Mouse (Mus musculus) heart, embryonic 15.5 days (tissue): ENCODE measurements around the gene Nrip1. TPM values are rescaled to one million over a fixed set of nuclear protein-coding genes. Genes with fewer than 3 reads are reported as not detected.

Experiments used
- ATAC-seq: fragments of 200-750 bp; cut with Nextera tagmentation; replicated peaks from 2 replicates; pipeline ENCODE4 v1.8.0; 2017; ENCODE audit warnings: low read depth, moderate TSS enrichment; ENCODE audit not compliant: insufficient number of reproducible peaks, insufficient read depth, low FRiP score
- H3K27ac ChIP-seq: fragments of 300-500 bp; sonication (generic); 2 replicates; pipeline ENCODE4 v1.5.1; 2015; ENCODE audit warnings: mild to moderate bottlenecking, inconsistent platforms
- H3K27me3 ChIP-seq: fragments of 300-500 bp; sonication (generic); 2 replicates; pipeline ENCODE4 v1.6.1; 2015; ENCODE audit warnings: inconsistent platforms
- H3K36me3 ChIP-seq: fragments of 300-500 bp; sonication (generic); 2 replicates; pipeline ENCODE4 v1.6.1; 2015; ENCODE audit warnings: mild to moderate bottlenecking, inconsistent platforms
- H3K4me1 ChIP-seq: fragments of 300-500 bp; sonication (generic); replicated peaks from 2 replicates; pipeline ENCODE4 v1.6.1; 2015; ENCODE audit warnings: inconsistent platforms
- H3K4me2 ChIP-seq: fragments of 300-500 bp; sonication (generic); 2 replicates; pipeline ENCODE4 v1.6.1; 2015; ENCODE audit warnings: inconsistent platforms, mild to moderate bottlenecking, moderate library complexity
- H3K4me3 ChIP-seq: fragments of 300-500 bp; sonication (generic); 2 replicates; pipeline ENCODE4 v1.5.1; 2015; ENCODE audit warnings: mild to moderate bottlenecking, inconsistent platforms
- H3K9ac ChIP-seq: fragments of 300-500 bp; sonication (generic); 2 replicates; pipeline ENCODE4 v1.6.1; 2015; ENCODE audit warnings: mild to moderate bottlenecking, inconsistent platforms
- H3K9me3 ChIP-seq: fragments of 300-500 bp; sonication (generic); replicated peaks from 2 replicates; pipeline ENCODE4 v1.6.1; 2016; ENCODE audit warnings: inconsistent platforms
- WGBS: fragments of 180-500 bp; shearing (Covaris S2); methylation state at CpG from one replicate; pipeline ENCODE4 v1.1.7; 2015; ENCODE audit warnings: mixed read lengths; 5-methylcytosine and 5-hydroxymethylcytosine counted together
- polyA plus RNA-seq: library from polyadenylated mRNA; unstranded; fragments of >200 nt; fragmentation: Nextera tagmentation; extraction: Ambion mirVana; gene quantifications from 2 replicates; pipeline ENCODE4 v1.2.1, GENCODE M21; 2015

The Nrip1 gene
- polyA plus RNA-seq, 1 experiment from 2014 or later: 19.1 TPM

DNA sequence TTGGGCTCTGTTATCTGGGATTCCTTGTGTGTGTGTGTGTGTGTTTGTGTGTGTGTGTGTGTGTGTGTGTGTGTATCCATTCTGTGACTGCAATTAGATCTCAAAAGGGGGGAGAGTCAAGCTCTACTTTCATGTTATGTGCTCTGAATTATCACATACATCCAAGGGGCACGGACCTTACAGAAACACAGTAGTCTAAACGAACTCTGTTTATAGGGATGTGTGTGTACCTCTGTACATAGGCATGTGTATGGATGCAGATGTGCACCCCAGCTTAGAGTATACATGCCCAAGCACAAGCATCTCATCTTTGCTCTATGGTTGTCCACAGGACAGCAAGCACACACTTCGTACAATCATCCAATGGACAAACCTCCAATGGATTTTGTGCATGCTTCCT is 98.0 kb downstream of the Nrip1 start:
- no peak for ATAC-seq
- no peaks in the 10 kb centered on the region for H3K4me1 ChIP-seq
- WGBS: 89% methylated on average over 3 of the region's 3 CpGs
- H3K36me3 ChIP-seq: no peaks in the 10 kb centered on the region
- H3K4me2 ChIP-seq: no peak overlapping the region
- H3K4me3 ChIP-seq: no peak overlapping the region
- H3K9ac ChIP-seq: no peak overlapping the region
- no peak overlapping the region for H3K27ac ChIP-seq
- H3K9me3 ChIP-seq: no peaks in the 10 kb centered on the region
- H3K27me3 ChIP-seq: no peaks in the 10 kb centered on the region

DNA sequence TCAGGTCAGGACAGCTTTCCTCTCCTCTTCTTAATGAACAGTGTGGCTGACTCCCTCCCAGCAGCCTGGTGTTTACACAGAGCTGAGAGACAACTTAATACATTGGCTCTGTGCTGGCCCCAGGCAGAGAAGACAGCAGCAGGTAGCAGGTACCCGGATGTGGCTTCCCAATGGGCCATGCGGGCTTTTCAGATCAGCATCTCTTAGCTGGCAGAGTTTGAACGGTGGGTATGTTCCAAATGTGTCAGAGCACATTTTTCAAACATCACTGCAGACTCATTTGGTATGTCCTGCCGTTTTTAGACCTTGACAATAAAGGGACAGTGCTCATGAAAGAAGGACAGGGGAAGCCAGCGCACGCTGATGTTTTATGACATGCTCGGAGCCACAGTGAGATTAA is 98.5 kb downstream of the Nrip1 start:
- Histone ChIP-seq H3K36me3 (no peaks in the 10 kb centered on the region), H3K27ac (no peak overlapping the region), H3K9me3 (no peaks in the 10 kb centered on the region), H3K4me2 (no peak overlapping the region), H3K9ac (no peak overlapping the region), H3K4me1 (no peaks in the 10 kb centered on the region), H3K27me3 (no peaks in the 10 kb centered on the region), H3K4me3 (no peak overlapping the region)
- WGBS: 75% methylated on average over 7 of the region's 7 CpGs
- no peak for ATAC-seq

- H3K27ac ChIP-seq: no peak overlapping the region
- H3K9me3 ChIP-seq: no peaks in the 10 kb centered on the region
- H3K27me3 ChIP-seq: no peaks in the 10 kb centered on the region
- no peak for ATAC-seq
- WGBS: 76% methylated on average over 9 of the region's 9 CpGs
- H3K4me3 ChIP-seq: no peak overlapping the region
- H3K9ac ChIP-seq: no peak overlapping the region
- no peaks in the 10 kb centered on the region for H3K4me1 ChIP-seq
- no peaks in the 10 kb centered on the region for H3K36me3 ChIP-seq
- H3K4me2 ChIP-seq: no peak overlapping the region
These were observed 106.9 kb downstream of the Nrip1 start for GRCm38 (mm10) chr16:76266635-76267268.

GRCm38 (mm10) chr16:76265874-76266273 is 107.8 kb downstream of the Nrip1 start:
- H3K4me1 ChIP-seq: no peaks in the 10 kb centered on the region
- no peaks in the 10 kb centered on the region for H3K9me3 ChIP-seq
- WGBS: 54% methylated on average over 2 of the region's 2 CpGs
- H3K27me3 ChIP-seq: no peaks in the 10 kb centered on the region
- no peak overlapping the region for H3K4me2 ChIP-seq
- no peaks in the 10 kb centered on the region for H3K36me3 ChIP-seq
- H3K27ac ChIP-seq: no peak overlapping the region
- no peak overlapping the region for H3K4me3 ChIP-seq
- no peak for ATAC-seq
- H3K9ac ChIP-seq: no peak overlapping the region

DNA sequence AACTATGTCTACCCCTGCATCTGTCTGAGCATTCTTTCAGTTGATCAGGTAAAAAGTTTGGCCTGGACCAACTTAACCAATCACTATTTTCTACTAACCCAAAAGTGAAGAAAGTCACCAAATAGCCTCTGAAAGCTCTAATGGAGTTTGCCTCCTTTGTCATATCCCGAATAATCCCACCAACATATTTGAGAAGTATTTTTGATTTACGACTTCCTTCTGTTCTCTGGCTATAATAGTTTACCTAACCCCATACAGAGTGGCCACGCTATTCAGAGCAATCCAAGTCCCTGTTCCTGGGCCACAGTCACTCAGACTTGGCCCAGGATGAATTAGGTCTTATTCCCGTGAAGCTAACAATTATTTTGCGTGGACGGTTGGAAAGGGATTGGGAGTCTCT is 108.3 kb downstream of the Nrip1 start:
- Histone ChIP-seq H3K9ac (no peak overlapping the region), H3K4me1 (no peaks in the 10 kb centered on the region), H3K27me3 (no peaks in the 10 kb centered on the region), H3K27ac (no peak overlapping the region), H3K9me3 (no peaks in the 10 kb centered on the region), H3K36me3 (no peaks in the 10 kb centered on the region), H3K4me2 (no peak overlapping the region), H3K4me3 (no peak overlapping the region)
- 77% methylated on average over 6 of the region's 6 CpGs for WGBS
- no peak for ATAC-seq

DNA sequence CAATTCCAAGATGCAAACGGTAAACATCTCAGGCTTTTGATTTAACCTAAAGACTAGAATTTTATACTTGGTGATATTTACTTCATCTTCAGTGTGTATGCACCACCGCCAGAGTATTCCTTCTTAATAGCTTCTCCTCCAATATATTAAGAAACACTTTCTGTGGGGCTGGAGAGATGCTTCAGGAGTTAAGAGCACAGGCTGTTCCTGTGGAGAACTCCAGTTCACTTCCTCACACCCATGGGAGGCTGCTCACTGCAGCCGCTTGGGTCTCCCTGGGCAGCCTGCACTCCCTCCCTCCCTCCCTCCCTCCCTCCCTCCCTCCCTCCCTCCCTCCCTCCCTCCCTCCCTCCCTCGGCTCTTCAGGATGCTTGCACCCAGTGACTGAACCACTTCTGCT is 110.2 kb downstream of the Nrip1 start:
- Histone ChIP-seq H3K4me1 (no peaks in the 10 kb centered on the region), H3K9ac (no peak overlapping the region), H3K4me3 (no peak overlapping the region), H3K27me3 (no peaks in the 10 kb centered on the region), H3K9me3 (no peaks in the 10 kb centered on the region), H3K4me2 (no peak overlapping the region), H3K36me3 (no peaks in the 10 kb centered on the region), H3K27ac (no peak overlapping the region)
- ATAC-seq: no peak
- WGBS: 58% methylated on average over 3 of the region's 4 CpGs

DNA sequence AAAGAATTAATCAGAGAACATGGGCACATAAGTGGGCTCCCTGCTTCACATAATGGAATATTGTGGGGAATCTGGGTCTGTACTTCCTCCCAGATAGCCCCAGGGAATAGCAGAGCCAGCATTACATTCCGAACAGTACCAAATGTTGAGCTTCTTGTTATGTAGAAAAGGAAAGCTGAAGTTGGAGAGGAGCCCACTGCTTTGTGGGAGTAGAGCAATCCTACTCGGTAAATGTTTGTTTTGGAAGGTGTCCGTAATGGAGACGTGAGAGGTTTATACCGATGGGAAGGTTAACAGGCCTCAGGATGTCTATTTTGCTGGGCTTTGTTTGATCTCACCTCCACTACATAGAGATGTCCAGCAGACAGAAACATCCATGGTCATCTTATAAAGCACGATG is 113.3 kb downstream of the Nrip1 start:
- no peaks in the 10 kb centered on the region for H3K9me3 ChIP-seq
- no peaks in the 10 kb centered on the region for H3K36me3 ChIP-seq
- H3K4me2 ChIP-seq: no peak overlapping the region
- H3K27me3 ChIP-seq: no peaks in the 10 kb centered on the region
- no peak for ATAC-seq
- WGBS: 53% methylated on average over 6 of the region's 6 CpGs
- H3K4me3 ChIP-seq: no peak overlapping the region
- H3K9ac ChIP-seq: no peak overlapping the region
- no peak overlapping the region for H3K27ac ChIP-seq
- no peaks in the 10 kb centered on the region for H3K4me1 ChIP-seq

DNA sequence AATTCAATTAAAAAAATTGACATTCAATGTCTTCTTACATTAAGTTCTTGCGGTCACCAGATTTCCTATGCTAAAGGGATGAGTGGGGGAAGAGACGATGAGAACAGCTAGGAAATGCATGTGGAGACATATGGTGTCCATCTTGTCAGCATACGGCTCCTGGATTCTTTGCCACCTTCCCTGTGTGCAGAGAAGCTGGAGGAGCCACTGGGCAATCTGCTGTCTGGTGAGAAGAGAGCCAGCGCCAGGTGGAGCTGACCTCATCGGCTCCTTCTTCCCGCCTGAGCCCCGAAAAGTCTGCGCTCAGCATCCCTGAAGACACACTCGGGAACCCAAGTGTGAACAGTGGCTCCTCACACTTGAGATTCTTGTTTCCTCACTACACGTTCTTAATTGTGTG is 121.8 kb downstream of the Nrip1 start:
- H3K4me3 ChIP-seq: no peak overlapping the region
- no peak overlapping the region for H3K9ac ChIP-seq
- no peaks in the 10 kb centered on the region for H3K27me3 ChIP-seq
- no peak overlapping the region for H3K4me2 ChIP-seq
- WGBS: 80% methylated on average over 10 of the region's 10 CpGs
- H3K4me1 ChIP-seq: no peaks in the 10 kb centered on the region
- no peak overlapping the region for H3K27ac ChIP-seq
- no peaks in the 10 kb centered on the region for H3K9me3 ChIP-seq
- H3K36me3 ChIP-seq: no peaks in the 10 kb centered on the region
- ATAC-seq: no peak

DNA sequence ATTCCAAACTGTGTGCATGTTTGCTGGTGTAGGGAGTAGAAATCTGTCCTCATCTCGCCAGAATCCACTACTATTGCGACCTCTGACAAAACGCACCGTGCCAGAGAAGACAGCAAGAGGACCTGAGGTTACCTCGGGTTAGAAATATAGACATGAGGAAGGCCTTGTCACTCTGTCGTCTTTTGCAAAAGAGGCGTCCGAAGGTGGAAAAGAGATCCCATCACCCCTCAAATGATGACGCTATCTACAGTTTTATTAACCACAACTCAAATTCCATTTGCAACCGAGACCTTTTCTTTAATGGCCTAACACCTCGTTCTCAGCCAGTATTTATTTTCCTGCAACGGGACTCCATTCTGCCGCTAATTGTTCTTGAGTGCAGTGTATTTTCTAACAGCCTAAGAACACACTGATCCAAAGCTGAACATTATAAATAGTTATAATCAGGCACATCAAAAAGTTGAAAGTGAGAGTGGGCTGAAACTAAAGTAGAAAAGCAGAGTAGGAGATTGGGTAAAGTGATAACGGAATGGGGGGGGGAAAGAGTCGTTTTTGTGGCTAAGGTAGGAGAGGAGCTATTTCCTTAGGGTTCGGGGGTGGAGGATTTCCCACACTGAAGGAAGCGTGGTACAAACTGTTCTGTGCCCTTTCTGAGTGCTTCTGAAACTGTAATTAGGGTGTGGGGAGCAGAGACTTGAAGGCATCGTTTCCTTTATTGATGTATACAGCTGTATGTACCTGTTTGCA is 124.1 kb downstream of the Nrip1 start:
- H3K36me3 ChIP-seq: no peaks in the 10 kb centered on the region
- H3K27me3 ChIP-seq: no peaks in the 10 kb centered on the region
- ATAC-seq: no peak
- WGBS: 73% methylated on average over 18 of the region's 18 CpGs
- no peaks in the 10 kb centered on the region for H3K9me3 ChIP-seq
- H3K27ac ChIP-seq: no peak overlapping the region
- H3K4me3 ChIP-seq: no peak overlapping the region
- no peak overlapping the region for H3K9ac ChIP-seq
- no peaks in the 10 kb centered on the region for H3K4me1 ChIP-seq
- H3K4me2 ChIP-seq: no peak overlapping the region

DNA sequence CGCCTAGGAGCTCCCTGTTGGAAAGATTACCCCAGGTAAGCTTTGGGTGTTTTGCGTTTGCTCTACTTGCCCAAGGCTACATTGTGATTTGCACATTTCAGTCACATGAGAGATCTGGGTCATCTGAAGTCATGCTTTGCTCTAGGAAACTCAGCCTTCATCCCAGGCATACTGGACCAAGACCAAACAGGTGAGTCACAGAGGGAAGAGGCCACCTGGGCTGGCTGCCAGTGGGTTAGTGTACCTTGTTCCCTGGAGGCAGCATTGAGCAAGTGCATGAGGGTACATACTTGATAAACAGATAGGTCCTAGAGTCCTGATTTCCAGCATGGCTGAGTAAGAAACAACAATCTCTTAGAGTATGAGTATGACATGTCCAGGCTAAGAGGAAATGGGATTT is 130.8 kb downstream of the Nrip1 start:
- no peaks in the 10 kb centered on the region for H3K27me3 ChIP-seq
- 84% methylated on average over 2 of the region's 2 CpGs for WGBS
- H3K27ac ChIP-seq: no peak overlapping the region
- H3K4me1 ChIP-seq: no peaks in the 10 kb centered on the region
- H3K4me2 ChIP-seq: no peak overlapping the region
- no peak overlapping the region for H3K4me3 ChIP-seq
- H3K9ac ChIP-seq: no peak overlapping the region
- no peaks in the 10 kb centered on the region for H3K36me3 ChIP-seq
- ATAC-seq: no peak
- no peaks in the 10 kb centered on the region for H3K9me3 ChIP-seq

DNA sequence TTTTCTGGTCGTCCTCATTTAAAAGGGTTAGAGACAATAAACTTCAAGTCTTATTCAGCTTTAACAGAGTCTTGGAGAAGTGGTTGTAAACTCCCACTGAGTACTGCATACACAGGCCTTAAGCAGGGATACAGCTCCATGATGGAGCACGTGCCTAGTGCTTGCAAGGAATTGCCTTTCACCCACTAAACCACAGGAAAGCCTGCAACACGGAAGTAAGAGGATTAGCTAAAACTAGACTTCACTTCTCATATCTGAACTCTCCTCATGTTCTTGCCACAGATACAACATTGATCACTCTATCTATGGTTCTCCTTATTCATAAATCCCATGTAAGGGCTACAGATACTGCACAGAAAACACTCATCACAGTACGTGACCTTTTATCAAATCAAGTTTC is 132.4 kb downstream of the Nrip1 start:
- H3K4me1 ChIP-seq: no peaks in the 10 kb centered on the region
- 68% methylated on average over 4 of the region's 4 CpGs for WGBS
- H3K36me3 ChIP-seq: no peaks in the 10 kb centered on the region
- H3K4me2 ChIP-seq: no peak overlapping the region
- no peak for ATAC-seq
- H3K9me3 ChIP-seq: no peaks in the 10 kb centered on the region
- no peak overlapping the region for H3K9ac ChIP-seq
- no peaks in the 10 kb centered on the region for H3K27me3 ChIP-seq
- no peak overlapping the region for H3K27ac ChIP-seq
- no peak overlapping the region for H3K4me3 ChIP-seq

DNA sequence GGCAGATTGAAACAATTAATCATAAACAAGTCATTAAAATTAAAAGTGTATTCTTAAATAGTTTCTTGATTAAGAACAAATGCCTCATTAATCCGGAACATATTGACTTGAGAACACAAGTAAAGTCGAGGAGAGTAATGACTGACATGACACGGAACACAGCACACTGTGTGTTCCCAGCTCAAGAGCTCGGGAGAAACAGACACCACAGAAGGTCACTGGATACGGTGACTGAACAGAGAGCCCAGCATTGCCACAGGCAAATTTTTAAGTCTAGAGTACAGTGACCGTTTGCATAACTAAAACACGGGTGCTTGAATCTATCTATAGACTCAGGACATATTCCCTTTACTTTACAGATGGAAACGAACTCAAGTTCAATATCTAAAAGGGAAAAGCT is 134.3 kb downstream of the Nrip1 start:
- no peaks in the 10 kb centered on the region for H3K4me1 ChIP-seq

More for the DNA sequence above, 134.3 kb downstream of the Nrip1 start:
- no peak overlapping the region for H3K9ac ChIP-seq
- H3K27me3 ChIP-seq: no peaks in the 10 kb centered on the region
- WGBS: 75% methylated on average over 8 of the region's 8 CpGs
- H3K4me3 ChIP-seq: no peak overlapping the region
- no peak for ATAC-seq
- H3K4me2 ChIP-seq: no peak overlapping the region
- H3K36me3 ChIP-seq: no peaks in the 10 kb centered on the region
- no peak overlapping the region for H3K27ac ChIP-seq
- H3K9me3 ChIP-seq: no peaks in the 10 kb centered on the region
